Mouse (Mus musculus): ENCODE measurements around the gene Pip4k2a. TPM values are rescaled to one million over a fixed set of nuclear protein-coding genes. Genes with fewer than 3 reads are reported as not detected.

Pip4k2a gene
- total and polyA plus RNA-seq, 3 experiments: 4.3 to 7.6 (median 6.5) TPM

DNA sequence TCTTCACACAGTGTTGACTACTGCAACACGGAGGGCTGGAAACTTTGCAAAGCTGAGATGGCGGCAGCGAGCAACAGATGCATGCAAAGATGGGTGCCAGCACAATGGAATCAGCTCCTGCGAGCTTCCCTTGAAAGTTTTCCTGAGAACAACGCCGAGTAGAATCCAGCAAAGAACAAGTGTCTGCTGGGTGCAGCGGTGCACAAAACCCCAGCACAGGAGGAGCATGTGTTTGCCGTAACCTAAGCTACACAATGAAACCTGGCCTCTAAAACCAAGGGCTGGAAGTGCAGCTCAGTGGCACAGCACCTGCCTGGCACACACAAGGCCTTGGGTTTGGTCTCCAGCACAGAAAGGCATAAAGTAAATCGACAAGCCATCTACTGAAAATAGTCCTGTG lies 39.9 kb downstream of the Pip4k2a start:
- intact Hi-C loops (cut with DNase I): no loop called here
- H3K36me3 ChIP-seq (ENCODE audit: control insufficient read depth, insufficient read depth, low read length): peaks cover 2% of the 10 kb centered on the region; the same call in 1 of the 2 replicates
- TF ChIP-seq POLR2A (IDR thresholded peaks at IDR 0.05; ENCODE audit: insufficient read depth, low read depth, low read length) (no peak), CTCF (IDR thresholded peaks at IDR 0.05) (no peak), EP300 (IDR thresholded peaks at IDR 0.05; ENCODE audit: insufficient read depth, low read depth, low read length) (no peak)
- H3K79me2 ChIP-seq (replicated peaks; ENCODE audit: control insufficient read depth, insufficient read depth, low read length): 0 out of 2 replicates have a peak, but pooled peaks cover 1% of the 10 kb centered on the region
- H3K27me3 ChIP-seq (ENCODE audit: control insufficient read depth, insufficient read depth, low read length): no peaks in the 10 kb centered on the region
- H3K4me1 ChIP-seq (ENCODE audit: control insufficient read depth, insufficient read depth, low read length): peaks cover 9% of the 10 kb centered on the region
- no peak overlapping the region for H3K4me3 ChIP-seq
- no peak for DNase-seq
- 78% methylated on average over 9 of the region's 9 CpGs for WGBS
- no peak overlapping the region for H3K27ac ChIP-seq
- no peak overlapping the region for H3K9ac ChIP-seq (ENCODE audit: low read depth, low read length)

DNA sequence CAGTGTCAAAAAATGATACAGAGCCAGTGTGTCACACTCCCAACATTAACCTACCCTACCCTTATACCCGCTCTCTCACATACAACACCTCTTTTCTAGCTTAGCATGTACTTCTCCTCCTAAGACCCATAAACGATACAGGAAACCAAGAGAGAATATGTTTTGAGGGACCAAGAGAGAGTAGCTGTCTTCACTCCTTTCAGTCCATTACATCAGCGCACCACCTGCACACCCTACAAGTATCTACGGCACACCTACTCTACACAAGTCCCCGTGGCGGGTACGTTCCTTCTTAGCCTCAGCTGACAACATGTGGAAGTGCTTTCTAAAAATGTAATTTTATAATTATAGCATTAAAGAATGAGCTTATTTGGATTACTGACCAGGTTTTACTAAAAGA lies 40.5 kb downstream of the Pip4k2a start:
- intact Hi-C loops (cut with DNase I): no loop called here
- no peak overlapping the region for H3K9ac ChIP-seq (ENCODE audit: low read depth, low read length)
- H3K27ac ChIP-seq: no peak overlapping the region
- no peak for TF ChIP-seq POLR2A (IDR thresholded peaks at IDR 0.05; ENCODE audit: insufficient read depth, low read depth, low read length)
- no peak for TF ChIP-seq EP300 (IDR thresholded peaks at IDR 0.05; ENCODE audit: insufficient read depth, low read depth, low read length)
- no peak for DNase-seq
- no peaks in the 10 kb centered on the region for H3K27me3 ChIP-seq (ENCODE audit: control insufficient read depth, insufficient read depth, low read length)
- no peak overlapping the region for H3K4me3 ChIP-seq
- H3K79me2 ChIP-seq (replicated peaks; ENCODE audit: control insufficient read depth, insufficient read depth, low read length): 0 out of 2 replicates have a peak, but pooled peaks cover 1% of the 10 kb centered on the region
- WGBS: 75% methylated on average over 7 of the region's 7 CpGs
- peaks cover 2% of the 10 kb centered on the region; the same call in 1 of the 2 replicates for H3K36me3 ChIP-seq (ENCODE audit: control insufficient read depth, insufficient read depth, low read length)
- H3K4me1 ChIP-seq (ENCODE audit: control insufficient read depth, insufficient read depth, low read length): peaks cover 9% of the 10 kb centered on the region

DNA sequence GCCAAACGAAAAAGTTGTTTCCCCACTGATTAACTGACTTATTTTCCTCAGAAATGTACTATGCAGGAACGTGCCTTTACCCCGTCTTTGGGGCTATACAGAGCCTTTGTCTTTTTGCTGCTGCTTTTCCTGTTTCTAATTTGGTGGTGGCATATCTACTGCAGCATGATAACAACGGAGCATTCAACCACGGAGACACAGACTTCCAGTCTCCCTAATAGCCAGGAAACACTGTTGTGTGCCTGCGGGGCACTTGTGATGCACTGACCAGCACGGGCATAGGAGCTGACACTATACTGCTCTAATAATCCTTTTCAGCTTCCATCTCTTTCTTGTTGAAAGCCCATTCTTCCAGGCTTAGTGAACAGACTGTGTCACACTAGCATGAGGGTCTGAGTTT lies 41.0 kb downstream of the Pip4k2a start:
- H3K4me1 ChIP-seq (ENCODE audit: control insufficient read depth, insufficient read depth, low read length): peaks cover 8% of the 10 kb centered on the region
- no peak overlapping the region for H3K4me3 ChIP-seq
- DNase-seq: no peak
- H3K9ac ChIP-seq (ENCODE audit: low read depth, low read length): no peak overlapping the region
- TF ChIP-seq CTCF (IDR thresholded peaks at IDR 0.05) (no peak), EP300 (IDR thresholded peaks at IDR 0.05; ENCODE audit: insufficient read depth, low read depth, low read length) (no peak), POLR2A (IDR thresholded peaks at IDR 0.05; ENCODE audit: insufficient read depth, low read depth, low read length) (no peak)
- H3K36me3 ChIP-seq (ENCODE audit: control insufficient read depth, insufficient read depth, low read length): peaks cover 2% of the 10 kb centered on the region; the same call in 1 of the 2 replicates
- no peak overlapping the region for H3K27ac ChIP-seq
- 5% methylated on average over 7 of the region's 7 CpGs for WGBS
- H3K79me2 ChIP-seq (replicated peaks; ENCODE audit: control insufficient read depth, insufficient read depth, low read length): 0 out of 2 replicates have a peak, but pooled peaks cover 1% of the 10 kb centered on the region
- intact Hi-C loops (cut with DNase I): no loop called here
- no peaks in the 10 kb centered on the region for H3K27me3 ChIP-seq (ENCODE audit: control insufficient read depth, insufficient read depth, low read length)

DNA sequence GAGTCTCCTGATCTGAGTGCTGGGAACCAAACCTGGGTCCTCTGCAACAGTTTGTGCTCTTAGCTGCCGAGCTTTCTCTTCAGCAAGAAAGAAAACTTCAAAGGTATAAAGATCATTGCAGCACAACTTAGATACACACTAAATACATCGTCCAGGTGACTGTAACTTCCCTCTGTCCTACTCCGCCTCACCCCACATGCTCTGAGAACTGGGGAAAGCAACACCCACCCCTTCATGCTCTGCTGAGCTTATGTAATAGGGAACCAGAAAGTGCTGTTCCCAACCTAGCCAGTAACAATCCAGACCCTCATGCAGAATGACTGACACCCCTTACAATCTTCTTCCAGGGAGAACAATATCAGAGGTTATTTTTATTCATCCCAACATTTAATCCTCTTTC lies 41.5 kb downstream of the Pip4k2a start:
- intact Hi-C loops (cut with DNase I): no loop called here
- Histone ChIP-seq H3K4me3 (no peak overlapping the region), H3K79me2 (replicated peaks; ENCODE audit: control insufficient read depth, insufficient read depth, low read length) (peaks cover 1% of the 10 kb centered on the region; the same call in 1 of the 2 replicates), H3K36me3 (ENCODE audit: control insufficient read depth, insufficient read depth, low read length) (peaks cover 2% of the 10 kb centered on the region; the same call in 1 of the 2 replicates), H3K4me1 (ENCODE audit: control insufficient read depth, insufficient read depth, low read length) (peaks cover 8% of the 10 kb centered on the region), H3K27ac (no peak overlapping the region), H3K9ac (ENCODE audit: low read depth, low read length) (no peak overlapping the region), H3K27me3 (ENCODE audit: control insufficient read depth, insufficient read depth, low read length) (no peaks in the 10 kb centered on the region)
- 94% methylated on average over 3 of the region's 3 CpGs for WGBS
- TF ChIP-seq CTCF (IDR thresholded peaks at IDR 0.05): no peak
- no peak for TF ChIP-seq POLR2A (IDR thresholded peaks at IDR 0.05; ENCODE audit: insufficient read depth, low read depth, low read length)
- TF ChIP-seq EP300 (IDR thresholded peaks at IDR 0.05; ENCODE audit: insufficient read depth, low read depth, low read length): no peak
- no peak for DNase-seq

DNA sequence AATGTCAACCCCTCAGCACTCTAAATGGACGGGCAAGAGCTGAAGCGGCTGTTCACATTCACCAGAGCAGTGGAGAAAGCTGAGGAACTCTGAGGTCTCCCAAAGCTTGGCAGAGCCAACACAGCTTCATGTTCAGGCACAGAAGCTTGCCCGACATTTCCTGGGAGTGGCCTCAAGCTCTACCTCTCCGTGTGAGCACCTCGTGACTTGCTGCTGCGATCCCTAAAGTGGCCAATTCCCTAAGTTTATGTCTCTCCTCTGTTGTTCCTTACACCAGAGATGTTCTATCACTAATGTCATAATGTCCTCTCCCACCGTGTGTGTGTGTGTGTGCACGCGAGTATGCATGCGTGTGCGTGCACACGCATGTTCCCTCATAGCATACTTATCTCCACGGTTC lies 42.3 kb downstream of the Pip4k2a start:
- H3K27ac ChIP-seq: no peak overlapping the region

DNA sequence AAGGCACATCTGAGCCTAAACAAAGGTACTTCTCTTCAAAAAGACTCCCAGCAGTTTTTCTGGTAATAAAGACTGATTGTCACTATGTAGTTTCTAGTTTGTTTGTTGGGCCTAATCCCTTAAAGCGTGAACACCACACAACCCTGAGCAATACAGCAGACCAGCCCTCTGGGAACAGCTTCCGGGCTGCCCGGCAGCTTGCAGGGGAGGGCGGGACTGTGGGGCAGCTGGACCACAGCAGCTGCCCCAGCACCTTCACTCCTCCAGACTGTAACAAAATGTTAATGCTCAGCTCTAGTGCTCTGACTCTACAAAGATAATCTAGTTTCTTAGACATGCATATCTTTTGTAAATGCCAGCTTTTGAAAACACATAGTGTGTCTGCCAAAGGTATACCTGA lies 42.9 kb downstream of the Pip4k2a start:
- Histone ChIP-seq H3K4me1 (ENCODE audit: control insufficient read depth, insufficient read depth, low read length) (peaks cover 9% of the 10 kb centered on the region), H3K9ac (ENCODE audit: low read depth, low read length) (no peak overlapping the region), H3K27ac (no peak overlapping the region), H3K79me2 (replicated peaks; ENCODE audit: control insufficient read depth, insufficient read depth, low read length) (peaks cover 1% of the 10 kb centered on the region; the same call in 1 of the 2 replicates), H3K4me3 (no peak overlapping the region), H3K27me3 (ENCODE audit: control insufficient read depth, insufficient read depth, low read length) (no peaks in the 10 kb centered on the region), H3K36me3 (ENCODE audit: control insufficient read depth, insufficient read depth, low read length) (peaks cover 2% of the 10 kb centered on the region; the same call in 1 of the 2 replicates)
- intact Hi-C loops (cut with DNase I): no loop called here
- WGBS: 50% methylated on average over 4 of the region's 4 CpGs
- TF ChIP-seq CTCF (IDR thresholded peaks at IDR 0.05) (no peak), POLR2A (IDR thresholded peaks at IDR 0.05; ENCODE audit: insufficient read depth, low read depth, low read length) (no peak), EP300 (IDR thresholded peaks at IDR 0.05; ENCODE audit: insufficient read depth, low read depth, low read length) (no peak)
- no peak for DNase-seq

More for the DNA sequence above, 42.3 kb downstream of the Pip4k2a start:
- Histone ChIP-seq H3K4me3 (no peak overlapping the region), H3K9ac (ENCODE audit: low read depth, low read length) (no peak overlapping the region), H3K4me1 (ENCODE audit: control insufficient read depth, insufficient read depth, low read length) (peaks cover 9% of the 10 kb centered on the region), H3K36me3 (ENCODE audit: control insufficient read depth, insufficient read depth, low read length) (peaks cover 2% of the 10 kb centered on the region; the same call in 1 of the 2 replicates), H3K79me2 (replicated peaks; ENCODE audit: control insufficient read depth, insufficient read depth, low read length) (peaks cover 1% of the 10 kb centered on the region; the same call in 1 of the 2 replicates), H3K27me3 (ENCODE audit: control insufficient read depth, insufficient read depth, low read length) (no peaks in the 10 kb centered on the region)
- TF ChIP-seq EP300 (IDR thresholded peaks at IDR 0.05; ENCODE audit: insufficient read depth, low read depth, low read length) (no peak), CTCF (IDR thresholded peaks at IDR 0.05) (no peak), POLR2A (IDR thresholded peaks at IDR 0.05; ENCODE audit: insufficient read depth, low read depth, low read length) (no peak)
- DNase-seq: no peak
- 80% methylated on average over 13 of the region's 13 CpGs for WGBS
- intact Hi-C loops (cut with DNase I): no loop called here

All from heart, adult 2 months (tissue).